Mouse (Mus musculus): Measurements from ENCODE around the gene Gabrg2. TPM values are rescaled to one million over a fixed set of nuclear protein-coding genes. Genes with fewer than 3 reads are reported as not detected.

Gene Gabrg2
- polyA plus RNA-seq, 1 experiment from 2014 or later = 0.20 TPM

Other genes with a start within 250 kb of the Gabrg2 start
- gene Gabra1, start 182.1 kb upstream of the Gabrg2 start, polyA plus RNA-seq (2015; fragmentation: Nextera tagmentation; extraction: Ambion mirVana) = 1.3 and 1.9 TPM in 2 replicates

All from limb, embryonic 15.5 days (tissue).